Mouse (Mus musculus) mouse trophoblast stem cell (cell line): ENCODE data around the gene Htra1.

ENCODE experiments used
- in situ Hi-C, 2 experiments: fragments of 300-500 bp; cut with MseI, MboI; formaldehyde crosslinking; loops; 2 replicates in 1 of 2; 3 replicates in 1 of 2; pipeline ENCODE4 v1.15.1; 2025

Gene Htra1

GRCm38 (mm10) chr7:130965909-130966365 lies 30.0 kb downstream of the Htra1 start:
- in situ Hi-C loops, result no loop called here

- in situ Hi-C loops, result no loop called here
These were observed 30.5 kb downstream of the Htra1 start for GRCm38 (mm10) chr7:130966451-130966850.

- in situ Hi-C loops, result no loop called here
These were observed 31.0 kb downstream of the Htra1 start for GRCm38 (mm10) chr7:130966876-130967275.

GRCm38 (mm10) chr7:130967901-130968300 lies 32.0 kb downstream of the Htra1 start:
- in situ Hi-C loops, result no loop called here

- in situ Hi-C loops, result no loop called here
These were observed 32.6 kb downstream of the Htra1 start for GRCm38 (mm10) chr7:130968537-130968936.

GRCm38 (mm10) chr7:130969076-130969475 lies 33.2 kb downstream of the Htra1 start:
- in situ Hi-C loops, result no loop called here

GRCm38 (mm10) chr7:130969507-130969906 lies 33.6 kb downstream of the Htra1 start:
- in situ Hi-C loops, result no loop called here

- in situ Hi-C loops, result no loop called here
These were observed 36.9 kb downstream of the Htra1 start for GRCm38 (mm10) chr7:130972767-130973166.

GRCm38 (mm10) chr7:130976305-130976935 lies 40.5 kb downstream of the Htra1 start:
- in situ Hi-C loops, result no loop called here

GRCm38 (mm10) chr7:130977794-130978521 lies 42.0 kb downstream of the Htra1 start:
- in situ Hi-C loops, result no loop called here

- in situ Hi-C loops, result no loop called here
These were observed 42.6 kb downstream of the Htra1 start for GRCm38 (mm10) chr7:130978545-130978944.

GRCm38 (mm10) chr7:130980130-130980529 lies 44.2 kb downstream of the Htra1 start:
- in situ Hi-C loops, result no loop called here

GRCm38 (mm10) chr7:130982371-130982770 lies 46.5 kb downstream of the Htra1 start:
- in situ Hi-C loops, result no loop called here

- in situ Hi-C loops, result no loop called here
These were observed 47.0 kb downstream of the Htra1 start for GRCm38 (mm10) chr7:130982881-130983280.

- in situ Hi-C loops, result no loop called here
These were observed 48.4 kb downstream of the Htra1 start for GRCm38 (mm10) chr7:130984294-130984693.

GRCm38 (mm10) chr7:130985193-130985592 lies 49.3 kb downstream of the Htra1 start:
- in situ Hi-C loops, result no loop called here

- in situ Hi-C loops, result no loop called here
These were observed 49.8 kb downstream of the Htra1 start for GRCm38 (mm10) chr7:130985716-130986115.

- in situ Hi-C loops, result no loop called here
These were observed 52.2 kb downstream of the Htra1 start for GRCm38 (mm10) chr7:130988146-130988545.

- in situ Hi-C loops, result no loop called here
These were observed 53.5 kb downstream of the Htra1 start for GRCm38 (mm10) chr7:130989371-130989770.

- in situ Hi-C loops, result no loop called here
These were observed 55.4 kb downstream of the Htra1 start for GRCm38 (mm10) chr7:130991174-130991789.

GRCm38 (mm10) chr7:130993907-130994306 lies 58.0 kb downstream of the Htra1 start:
- in situ Hi-C loops, result no loop called here

- in situ Hi-C loops, result no loop called here
These were observed 66.2 kb downstream of the Htra1 start for GRCm38 (mm10) chr7:131001976-131002726.
